Mouse (Mus musculus): ENCODE measurements around the gene Chst8. TPM values are rescaled to one million over a fixed set of nuclear protein-coding genes. Genes with fewer than 3 reads are reported as not detected.
A peak's percentile ranks its signal among the peaks of the same experiment; 100 is the strongest.

Chst8 gene
- polyA plus RNA-seq, 1 experiment from 2014 or later: 0.75 TPM

DNA sequence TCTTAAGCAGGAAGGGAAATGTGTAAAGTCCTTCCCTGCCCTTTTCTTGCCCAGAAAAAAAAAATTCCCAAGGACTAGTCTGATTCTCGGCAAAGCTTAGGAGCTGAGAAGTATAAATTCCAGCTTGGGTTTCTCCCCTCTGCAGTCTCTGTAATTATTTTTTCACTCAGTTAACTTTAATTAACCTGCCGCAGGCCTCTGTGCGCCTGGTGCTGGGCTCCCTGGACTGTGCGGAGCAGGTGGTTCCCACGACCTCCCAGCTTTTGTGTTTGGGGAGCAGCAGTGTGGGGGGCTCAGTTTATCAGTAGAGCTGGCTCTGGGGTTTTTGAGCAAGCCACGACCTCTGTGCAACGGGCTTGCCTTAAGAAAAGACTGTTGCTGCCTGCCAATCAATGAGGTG is 62.2 kb downstream of the Chst8 start:
- 68% methylated on average over 7 of the region's 7 CpGs for WGBS
- H3K36me3 ChIP-seq (ENCODE audit: control insufficient read depth, insufficient read depth): no peaks in the 10 kb centered on the region
- H3K4me1 ChIP-seq (ENCODE audit: control insufficient read depth, insufficient read depth, low read length): no peaks in the 10 kb centered on the region

DNA sequence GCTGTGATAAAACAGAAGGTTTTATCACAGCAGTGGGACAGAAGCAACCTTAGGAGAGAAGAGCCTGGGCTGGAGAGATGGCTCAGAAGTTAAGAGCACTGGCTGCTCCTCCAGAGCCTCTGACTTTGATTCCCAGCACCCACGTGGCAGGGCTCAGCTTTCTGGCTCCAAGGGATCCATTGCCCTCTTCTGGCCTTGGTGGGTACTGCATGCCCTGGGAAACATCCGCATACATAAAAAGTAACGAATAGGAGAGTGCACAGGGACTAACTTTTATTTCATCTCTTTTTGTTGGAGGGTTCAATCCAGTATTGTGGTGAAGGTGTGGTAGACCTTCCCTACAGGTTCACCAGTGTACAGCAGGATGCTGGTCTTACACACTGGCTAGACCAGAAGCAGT is 62.8 kb downstream of the Chst8 start:
- no peak overlapping the region for H3K27ac ChIP-seq (ENCODE audit: low read length)
- no peak overlapping the region for H3K4me3 ChIP-seq (ENCODE audit: low read length)
- no peaks in the 10 kb centered on the region for H3K27me3 ChIP-seq (ENCODE audit: control insufficient read depth, insufficient read depth, low read length)
- no peaks in the 10 kb centered on the region for H3K36me3 ChIP-seq (ENCODE audit: control insufficient read depth, insufficient read depth)
- no peaks in the 10 kb centered on the region for H3K4me1 ChIP-seq (ENCODE audit: control insufficient read depth, insufficient read depth, low read length)
- no peaks in the 10 kb centered on the region for H3K9me3 ChIP-seq (replicated peaks; ENCODE audit: control insufficient read depth, low read length)
- H3K4me2 ChIP-seq (ENCODE audit: low read depth, low read length): no peak overlapping the region
- no peak for ATAC-seq (replicated peaks; ENCODE audit: extremely low read depth, insufficient read depth, low FRiP score)
- no peak overlapping the region for H3K9ac ChIP-seq (ENCODE audit: low read length)
- WGBS: 56% methylated on average over 3 of the region's 3 CpGs

More for the DNA sequence above, 62.2 kb downstream of the Chst8 start:
- H3K27ac ChIP-seq (ENCODE audit: low read length): no peak overlapping the region
- no peak overlapping the region for H3K4me2 ChIP-seq (ENCODE audit: low read depth, low read length)
- no peaks in the 10 kb centered on the region for H3K27me3 ChIP-seq (ENCODE audit: control insufficient read depth, insufficient read depth, low read length)
- no peak overlapping the region for H3K9ac ChIP-seq (ENCODE audit: low read length)
- H3K4me3 ChIP-seq (ENCODE audit: low read length): no peak overlapping the region
- H3K9me3 ChIP-seq (replicated peaks; ENCODE audit: control insufficient read depth, low read length): no peaks in the 10 kb centered on the region
- ATAC-seq (replicated peaks; ENCODE audit: extremely low read depth, insufficient read depth, low FRiP score): no peak

DNA sequence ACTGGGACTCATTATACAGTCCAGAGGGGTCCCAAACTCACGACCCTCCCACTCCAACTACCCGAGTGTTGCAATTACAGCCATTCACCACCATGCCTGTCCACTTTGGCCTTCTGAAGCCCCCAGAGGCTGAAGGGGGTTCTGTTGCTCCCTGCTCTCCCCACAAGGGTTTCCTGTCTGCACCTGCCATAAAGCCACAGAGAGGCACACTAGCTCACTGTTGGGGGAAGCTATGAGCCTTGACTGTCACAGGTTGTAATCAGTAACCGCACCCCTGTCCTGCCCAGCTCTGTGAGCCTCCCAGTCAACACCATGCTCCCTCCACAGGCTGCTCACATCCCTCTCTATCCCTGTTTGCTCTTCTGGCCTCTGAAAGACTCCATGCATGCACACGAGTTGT is 64.0 kb downstream of the Chst8 start:
- no peak overlapping the region for H3K4me2 ChIP-seq (ENCODE audit: low read depth, low read length)
- H3K4me1 ChIP-seq (ENCODE audit: control insufficient read depth, insufficient read depth, low read length): no peaks in the 10 kb centered on the region
- H3K4me3 ChIP-seq (ENCODE audit: low read length): no peak overlapping the region
- no peaks in the 10 kb centered on the region for H3K9me3 ChIP-seq (replicated peaks; ENCODE audit: control insufficient read depth, low read length)
- no peaks in the 10 kb centered on the region for H3K27me3 ChIP-seq (ENCODE audit: control insufficient read depth, insufficient read depth, low read length)
- ATAC-seq (replicated peaks; ENCODE audit: extremely low read depth, insufficient read depth, low FRiP score): no peak
- H3K36me3 ChIP-seq (ENCODE audit: control insufficient read depth, insufficient read depth): no peaks in the 10 kb centered on the region
- H3K27ac ChIP-seq (ENCODE audit: low read length): no peak overlapping the region
- no peak overlapping the region for H3K9ac ChIP-seq (ENCODE audit: low read length)
- WGBS: 63% methylated on average over 4 of the region's 4 CpGs

DNA sequence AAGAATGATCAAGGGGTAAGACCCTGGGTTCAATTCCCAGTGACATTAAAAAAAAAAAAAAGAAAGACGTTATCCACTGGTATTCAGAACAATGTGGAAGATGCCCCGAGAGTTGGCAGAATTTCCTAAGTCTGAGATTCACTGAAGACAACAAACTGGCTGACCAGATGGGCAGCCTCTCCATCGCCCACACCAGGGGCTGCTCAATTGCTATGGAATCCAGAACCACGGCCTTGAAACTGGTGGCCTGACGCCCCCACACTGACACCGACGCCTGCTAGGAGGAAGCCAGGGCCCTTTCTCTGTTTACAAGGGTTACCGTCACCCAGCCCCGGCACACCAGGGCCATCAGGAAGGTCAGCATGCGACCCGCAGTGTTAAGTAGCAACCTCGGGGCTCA is 64.8 kb downstream of the Chst8 start:
- no peaks in the 10 kb centered on the region for H3K4me1 ChIP-seq (ENCODE audit: control insufficient read depth, insufficient read depth, low read length)
- no peak overlapping the region; the same call in 1 of the 2 replicates for H3K4me3 ChIP-seq (ENCODE audit: low read length)
- H3K36me3 ChIP-seq (ENCODE audit: control insufficient read depth, insufficient read depth): no peaks in the 10 kb centered on the region
- H3K9me3 ChIP-seq (replicated peaks; ENCODE audit: control insufficient read depth, low read length): no peaks in the 10 kb centered on the region
- H3K27me3 ChIP-seq (ENCODE audit: control insufficient read depth, insufficient read depth, low read length): no peaks in the 10 kb centered on the region
- WGBS: 62% methylated on average over 12 of the region's 12 CpGs
- no peak for ATAC-seq (replicated peaks; ENCODE audit: extremely low read depth, insufficient read depth, low FRiP score)
- H3K27ac ChIP-seq (ENCODE audit: low read length): no peak overlapping the region
- H3K9ac ChIP-seq (ENCODE audit: low read length): no peak overlapping the region
- H3K4me2 ChIP-seq (ENCODE audit: low read depth, low read length): no peak overlapping the region

DNA sequence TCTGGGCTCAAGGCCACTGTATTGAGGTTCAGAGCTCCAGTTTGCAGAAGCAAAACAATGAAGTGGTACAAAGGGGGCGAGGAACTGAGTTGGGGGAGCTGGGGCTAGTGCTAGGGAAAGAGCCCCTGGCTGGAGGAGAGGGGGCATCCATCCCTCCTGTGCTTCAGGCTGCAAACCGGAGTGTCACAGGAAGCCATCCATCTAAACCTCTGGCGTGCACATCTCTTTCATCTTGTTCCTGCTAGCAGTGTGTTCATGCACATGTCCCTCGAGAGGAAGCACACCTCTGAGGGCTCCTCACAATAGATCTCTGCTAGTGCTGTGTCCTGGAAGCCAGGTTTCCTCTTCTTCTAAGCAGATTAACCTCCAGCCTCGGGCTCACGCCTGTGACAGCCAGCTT is 65.9 kb downstream of the Chst8 start:
- ATAC-seq (replicated peaks; ENCODE audit: extremely low read depth, insufficient read depth, low FRiP score): no peak
- WGBS: 38% methylated on average over 6 of the region's 6 CpGs
- Histone ChIP-seq H3K27ac (ENCODE audit: low read length) (no peak overlapping the region), H3K4me1 (ENCODE audit: control insufficient read depth, insufficient read depth, low read length) (no peaks in the 10 kb centered on the region), H3K4me2 (ENCODE audit: low read depth, low read length) (no peak overlapping the region), H3K9ac (ENCODE audit: low read length) (no peak overlapping the region), H3K4me3 (ENCODE audit: low read length) (no peak overlapping the region), H3K9me3 (replicated peaks; ENCODE audit: control insufficient read depth, low read length) (no peaks in the 10 kb centered on the region), H3K36me3 (ENCODE audit: control insufficient read depth, insufficient read depth) (no peaks in the 10 kb centered on the region), H3K27me3 (ENCODE audit: control insufficient read depth, insufficient read depth, low read length) (no peaks in the 10 kb centered on the region; the same call in 1 of the 2 replicates)

DNA sequence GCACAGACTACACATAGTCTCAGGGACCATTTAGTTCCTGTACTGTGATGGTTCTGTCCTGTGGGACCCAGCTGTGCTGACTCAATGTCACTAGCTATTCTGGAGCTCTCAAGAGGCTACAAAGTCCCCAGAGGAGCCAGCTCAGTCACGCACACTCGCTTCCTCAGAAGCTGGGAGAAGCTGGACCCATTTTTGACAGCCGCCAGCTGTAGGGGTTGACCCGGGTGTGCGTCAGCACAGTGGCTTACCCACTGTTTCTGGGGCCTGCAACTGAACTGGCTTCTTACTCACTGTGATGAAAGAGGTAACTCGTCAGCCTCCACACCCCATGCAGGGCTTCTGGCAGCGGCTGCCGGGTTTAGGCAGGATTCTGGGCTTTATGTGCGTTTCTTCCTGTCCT is 66.3 kb downstream of the Chst8 start:
- Histone ChIP-seq H3K9ac (ENCODE audit: low read length) (no peak overlapping the region), H3K27ac (ENCODE audit: low read length) (no peak overlapping the region), H3K36me3 (ENCODE audit: control insufficient read depth, insufficient read depth) (no peaks in the 10 kb centered on the region), H3K4me2 (ENCODE audit: low read depth, low read length) (no peak overlapping the region), H3K9me3 (replicated peaks; ENCODE audit: control insufficient read depth, low read length) (no peaks in the 10 kb centered on the region), H3K27me3 (ENCODE audit: control insufficient read depth, insufficient read depth, low read length) (no peaks in the 10 kb centered on the region; the same call in 1 of the 2 replicates), H3K4me1 (ENCODE audit: control insufficient read depth, insufficient read depth, low read length) (no peaks in the 10 kb centered on the region), H3K4me3 (ENCODE audit: low read length) (no peak overlapping the region)
- peak; percentile 64; the same call in 1 of the 2 replicates for ATAC-seq (replicated peaks; ENCODE audit: extremely low read depth, insufficient read depth, low FRiP score)
- 52% methylated on average over 9 of the region's 9 CpGs for WGBS

DNA sequence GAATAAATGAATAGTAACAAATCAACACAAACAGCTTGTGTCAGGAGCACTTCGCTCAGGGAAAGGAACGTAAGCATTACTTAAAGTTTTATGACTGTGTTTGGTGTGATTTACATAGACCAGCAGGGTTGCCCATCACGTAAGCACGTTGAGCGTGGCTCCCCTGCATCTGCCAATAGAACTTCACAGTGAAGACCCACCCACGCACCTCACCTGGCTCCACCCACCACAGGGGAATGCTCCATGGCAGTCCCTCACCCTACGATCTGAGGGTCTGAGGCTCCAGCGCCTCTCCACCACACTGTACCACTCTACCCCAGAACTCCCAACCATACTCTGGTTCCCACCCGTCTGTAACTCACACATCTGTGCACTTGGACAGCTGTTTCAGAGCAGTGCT is 67.1 kb downstream of the Chst8 start:
- Histone ChIP-seq H3K27ac (ENCODE audit: low read length) (no peak overlapping the region), H3K36me3 (ENCODE audit: control insufficient read depth, insufficient read depth) (no peaks in the 10 kb centered on the region), H3K4me1 (ENCODE audit: control insufficient read depth, insufficient read depth, low read length) (no peaks in the 10 kb centered on the region), H3K9me3 (replicated peaks; ENCODE audit: control insufficient read depth, low read length) (no peaks in the 10 kb centered on the region), H3K9ac (ENCODE audit: low read length) (no peak overlapping the region), H3K27me3 (ENCODE audit: control insufficient read depth, insufficient read depth, low read length) (no peaks in the 10 kb centered on the region; the same call in 1 of the 2 replicates), H3K4me3 (ENCODE audit: low read length) (no peak overlapping the region), H3K4me2 (ENCODE audit: low read depth, low read length) (no peak overlapping the region)
- WGBS: 67% methylated on average over 9 of the region's 9 CpGs
- no peak for ATAC-seq (replicated peaks; ENCODE audit: extremely low read depth, insufficient read depth, low FRiP score)

DNA sequence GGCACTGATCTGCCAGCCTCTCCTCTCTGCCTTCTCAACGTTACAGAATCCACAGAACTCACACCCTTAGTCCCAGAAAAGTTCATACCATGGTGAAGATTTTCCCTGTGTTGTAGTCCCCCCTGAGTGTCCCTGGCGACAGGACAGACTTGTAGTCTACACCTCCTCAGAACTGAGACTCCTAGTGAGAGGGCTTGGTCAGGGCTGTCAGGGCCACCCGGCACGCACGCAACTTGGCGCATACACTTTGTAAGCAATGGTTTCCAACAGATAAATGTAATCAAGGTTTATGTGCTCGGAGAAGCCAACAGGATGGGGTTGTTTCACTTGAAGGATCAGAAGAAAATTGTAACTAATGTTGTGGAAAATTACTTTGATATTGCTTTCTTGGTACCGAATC is 67.5 kb downstream of the Chst8 start:
- no peaks in the 10 kb centered on the region for H3K4me1 ChIP-seq (ENCODE audit: control insufficient read depth, insufficient read depth, low read length)
- H3K36me3 ChIP-seq (ENCODE audit: control insufficient read depth, insufficient read depth): no peaks in the 10 kb centered on the region
- WGBS: 79% methylated on average over 8 of the region's 8 CpGs
- no peak overlapping the region for H3K9ac ChIP-seq (ENCODE audit: low read length)
- ATAC-seq (replicated peaks; ENCODE audit: extremely low read depth, insufficient read depth, low FRiP score): no peak
- no peak overlapping the region for H3K27ac ChIP-seq (ENCODE audit: low read length)
- no peak overlapping the region for H3K4me3 ChIP-seq (ENCODE audit: low read length)
- no peaks in the 10 kb centered on the region; the same call in 1 of the 2 replicates for H3K27me3 ChIP-seq (ENCODE audit: control insufficient read depth, insufficient read depth, low read length)
- H3K4me2 ChIP-seq (ENCODE audit: low read depth, low read length): no peak overlapping the region
- no peaks in the 10 kb centered on the region for H3K9me3 ChIP-seq (replicated peaks; ENCODE audit: control insufficient read depth, low read length)

DNA sequence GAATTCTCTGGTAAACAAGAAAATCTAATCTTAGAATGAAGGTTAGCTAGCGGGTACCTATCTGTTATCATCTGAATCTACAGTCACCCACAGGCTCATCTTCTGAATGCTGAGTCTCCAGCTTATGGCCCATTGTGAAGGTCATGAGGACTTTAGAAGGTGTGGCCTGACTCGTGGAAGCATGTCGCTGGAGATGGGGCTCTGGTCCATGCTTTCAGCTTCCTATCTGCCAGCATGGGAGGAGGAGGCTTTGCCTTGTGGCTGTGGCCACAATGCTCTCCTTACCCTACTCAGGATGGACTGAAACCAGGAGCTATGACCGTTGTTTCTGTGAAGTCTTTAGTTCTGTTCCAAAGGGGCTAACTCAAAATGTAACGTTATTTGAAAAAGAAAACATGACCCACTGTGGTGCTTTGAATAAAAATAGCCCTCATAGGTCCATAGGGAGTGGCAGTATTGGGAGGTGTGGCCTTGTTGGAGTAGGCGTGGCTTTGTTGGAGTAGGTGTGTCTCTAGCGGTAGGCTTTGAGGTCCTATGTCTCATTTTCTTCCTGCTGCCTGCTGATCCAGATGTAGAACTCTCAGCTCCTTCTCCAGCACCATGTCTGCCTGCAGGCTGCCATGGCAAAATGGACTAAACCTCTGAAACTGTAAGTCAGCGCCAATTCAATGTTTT is 69.0 kb downstream of the Chst8 start:
- Histone ChIP-seq H3K4me1 (ENCODE audit: control insufficient read depth, insufficient read depth, low read length) (no peaks in the 10 kb centered on the region), H3K27me3 (ENCODE audit: control insufficient read depth, insufficient read depth, low read length) (no peaks in the 10 kb centered on the region; the same call in 1 of the 2 replicates), H3K4me3 (ENCODE audit: low read length) (no peak overlapping the region), H3K9ac (ENCODE audit: low read length) (no peak overlapping the region), H3K9me3 (replicated peaks; ENCODE audit: control insufficient read depth, low read length) (no peaks in the 10 kb centered on the region), H3K36me3 (ENCODE audit: control insufficient read depth, insufficient read depth) (no peaks in the 10 kb centered on the region), H3K27ac (ENCODE audit: low read length) (no peak overlapping the region), H3K4me2 (ENCODE audit: low read depth, low read length) (no peak overlapping the region)
- no peak for ATAC-seq (replicated peaks; ENCODE audit: extremely low read depth, insufficient read depth, low FRiP score)
- 64% methylated on average over 8 of the region's 8 CpGs for WGBS

All from heart, embryonic 16.5 days (tissue).